Mouse (Mus musculus) induced T-regulatory cell, adult 2 months (primary cell): Measurements from ENCODE around the gene Tnnt3.
A peak's percentile ranks its signal among the peaks of the same experiment; 100 is the strongest.

Source experiments
- DNase-seq: peaks from one replicate; pipeline ENCODE4 v3.0.0-alpha.2; 2012; ENCODE audit warnings: low read depth

Tnnt3 gene

GRCm38 (mm10) chr7:142507453-142507852 is 8.8 kb downstream of the Tnnt3 start:
- DNase-seq, result no peak

- no peak for DNase-seq
Measured at GRCm38 (mm10) chr7:142509518-142509917, 10.9 kb downstream of the Tnnt3 start.

GRCm38 (mm10) chr7:142510021-142510777 is 11.6 kb downstream of the Tnnt3 start:
- DNase-seq, result no peak

- DNase-seq, result no peak
Measured at GRCm38 (mm10) chr7:142514048-142514447, 15.4 kb downstream of the Tnnt3 start.

DNA sequence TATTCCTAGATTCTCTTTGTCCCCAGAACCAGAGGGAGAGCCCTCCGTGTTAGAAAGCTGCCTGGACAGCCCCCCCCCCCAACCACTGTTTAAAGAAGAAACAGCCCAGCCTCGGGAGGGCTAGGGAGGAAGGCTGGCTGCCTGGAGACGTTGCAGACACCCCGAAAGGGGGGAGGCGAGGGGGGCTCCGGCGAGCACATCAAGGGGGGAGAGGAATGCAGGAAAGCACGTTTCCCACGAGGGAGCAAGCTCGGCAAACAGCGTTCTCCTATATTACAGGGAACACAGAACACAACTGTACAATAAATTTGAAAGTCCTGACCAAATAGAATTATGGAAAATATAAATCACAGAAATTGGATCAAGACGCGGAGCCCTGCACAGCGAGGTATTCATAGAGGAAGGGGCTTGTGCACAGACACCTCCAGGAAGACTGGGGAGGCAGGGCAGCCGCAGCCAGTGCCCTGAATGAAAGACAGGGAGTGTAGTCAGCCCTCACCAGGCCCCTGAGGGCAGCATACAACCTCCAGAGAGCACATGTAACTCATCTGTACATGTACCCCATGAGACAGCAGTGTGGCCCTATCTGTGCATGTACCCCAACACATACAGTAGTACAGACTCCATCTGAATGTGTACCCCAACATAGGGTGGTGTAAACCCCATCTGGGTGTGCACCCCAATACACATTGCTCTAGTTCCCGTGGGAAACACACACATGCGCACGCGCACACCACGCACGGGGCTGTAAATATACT is 17.8 kb downstream of the Tnnt3 start:
- DNase-seq, result no peak

- no peak for DNase-seq
Measured at GRCm38 (mm10) chr7:142517531-142517930, 18.9 kb downstream of the Tnnt3 start.

DNA sequence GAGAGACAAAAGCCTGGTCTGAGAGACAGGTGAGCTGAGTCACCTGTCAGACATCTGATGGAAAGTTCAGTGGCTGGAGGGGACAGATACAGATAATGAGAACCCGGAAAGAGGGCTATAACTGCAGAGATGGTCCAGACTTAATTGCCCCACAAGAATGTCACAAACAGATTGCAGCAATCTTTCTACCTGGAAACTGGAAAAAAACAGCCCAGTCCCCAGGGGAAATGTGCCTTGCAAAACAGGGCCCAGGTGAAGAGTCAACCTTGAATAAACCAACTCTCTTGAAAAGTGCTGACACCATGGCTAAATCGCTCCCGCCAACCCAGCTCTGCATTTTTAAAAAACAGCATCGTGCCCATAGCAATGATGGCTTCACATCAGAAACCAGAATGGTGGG is 21.7 kb downstream of the Tnnt3 start:
- DNase-seq, result no peak

- DNase-seq, result no peak
Measured at GRCm38 (mm10) chr7:142522352-142522751, 23.7 kb downstream of the Tnnt3 start.

- DNase-seq, result no peak
Measured at GRCm38 (mm10) chr7:142523200-142523990, 24.8 kb downstream of the Tnnt3 start.

DNA sequence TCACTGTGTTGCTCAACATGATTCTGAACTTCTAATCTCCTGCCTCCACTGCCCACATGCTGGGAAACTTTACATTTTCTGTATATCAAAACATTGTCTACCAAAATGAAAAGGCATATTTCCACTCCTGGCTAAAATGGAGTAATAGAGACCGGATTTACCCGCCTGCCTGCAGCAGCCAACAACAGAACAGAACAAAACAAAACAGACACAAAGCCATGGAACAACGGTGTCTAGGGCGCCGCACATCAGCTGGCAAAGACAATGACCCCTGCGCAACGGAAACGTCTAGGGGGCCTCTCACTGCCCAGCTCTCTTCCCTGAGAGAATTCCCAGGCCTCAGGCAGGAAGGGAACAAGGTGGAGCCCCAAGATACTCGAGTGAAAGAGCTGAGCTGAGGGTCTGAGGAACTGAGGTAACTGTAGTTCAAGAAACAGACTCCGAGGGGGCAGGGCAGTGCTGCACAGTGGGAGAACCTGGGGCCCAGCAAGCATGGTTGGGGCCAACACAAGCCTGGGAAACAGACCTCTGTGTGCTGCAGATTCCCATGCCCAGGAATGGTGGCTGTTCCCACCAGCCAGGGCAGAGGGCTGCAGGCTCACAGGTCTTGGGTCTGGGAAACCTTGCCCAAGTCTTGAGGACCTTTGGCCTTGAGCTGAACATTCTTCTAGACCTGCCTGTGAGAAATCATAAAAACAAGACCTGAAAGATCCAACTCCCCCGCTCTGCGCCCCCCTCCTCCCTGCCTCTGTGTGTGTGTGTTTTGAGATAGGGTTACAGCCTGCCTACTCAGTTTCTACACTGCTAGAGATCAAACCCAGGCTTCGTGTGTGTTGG is 26.9 kb downstream of the Tnnt3 start:
- DNase-seq, result no peak

DNA sequence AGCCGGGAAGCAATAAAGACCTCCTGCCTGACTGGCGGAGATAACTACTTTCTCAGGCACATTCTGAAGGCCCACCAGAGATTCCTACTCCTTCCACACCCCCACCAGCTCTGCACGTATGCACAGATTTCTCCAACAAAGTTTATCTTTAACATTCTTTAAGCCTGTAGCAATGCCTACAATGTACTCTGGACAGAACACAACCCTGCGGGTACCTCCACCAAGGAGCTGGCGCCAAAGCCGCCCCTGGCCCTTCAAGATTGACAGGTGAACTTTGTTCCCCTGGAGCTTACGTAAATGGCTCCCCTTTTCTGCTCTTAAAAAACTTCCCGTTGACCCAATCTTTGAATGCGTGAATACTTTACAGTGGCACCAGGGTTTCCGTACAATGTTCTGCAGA is 30.7 kb downstream of the Tnnt3 start:
- DNase-seq, result no peak

DNA sequence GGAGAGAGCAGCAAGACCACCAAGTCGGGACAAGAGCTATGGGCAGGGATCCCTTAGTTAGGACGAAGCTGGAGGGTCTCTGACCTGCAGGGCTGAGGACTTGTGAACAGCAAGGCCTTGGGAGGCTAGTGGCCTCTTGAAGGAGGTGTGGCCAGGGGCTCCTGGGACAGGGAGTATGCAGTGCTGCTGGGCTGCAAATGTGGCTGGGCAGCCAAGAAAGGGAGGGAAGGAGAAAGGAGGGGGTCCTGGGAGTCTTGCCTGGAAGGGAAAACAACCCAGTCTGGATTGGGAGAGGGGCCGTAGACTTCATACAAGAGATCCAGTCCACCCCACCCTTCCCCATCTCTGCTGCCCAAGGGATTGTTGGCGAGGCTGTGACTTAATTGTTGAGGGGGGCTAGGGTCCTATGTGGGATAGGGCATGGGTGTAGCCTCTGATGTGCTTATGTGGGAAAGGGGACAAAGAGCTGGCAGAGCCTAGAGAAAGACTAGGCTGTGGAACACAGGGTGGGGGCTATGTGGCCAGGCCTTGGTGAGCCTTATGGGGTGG is 33.4 kb downstream of the Tnnt3 start:
- peak; percentile 17 for DNase-seq

DNA sequence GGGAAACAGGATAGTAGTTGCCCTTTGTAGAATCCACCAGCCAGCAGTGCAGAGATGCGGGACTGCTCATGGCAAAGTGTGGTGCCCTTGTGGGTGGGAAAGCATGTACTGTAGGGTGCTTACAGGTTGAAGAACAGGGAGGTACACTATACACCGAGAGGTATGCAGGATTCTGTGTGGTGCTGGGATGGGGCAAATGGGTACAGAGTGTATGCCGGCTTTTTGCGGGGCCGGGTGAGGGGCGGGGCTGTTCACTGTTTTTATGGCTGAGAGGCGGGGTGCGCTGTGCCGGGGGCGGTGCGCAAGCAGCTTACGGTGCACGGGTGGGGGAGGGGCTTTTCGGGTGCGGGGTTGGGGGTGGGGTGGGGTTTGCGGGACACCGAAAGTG is 34.0 kb downstream of the Tnnt3 start, which contains the start of gene Mrpl23:
Gene Mrpl23 (plus strand): TSS at position 16 of the 388 bp plus-strand sequence.
- DNase-seq, result no peak

DNA sequence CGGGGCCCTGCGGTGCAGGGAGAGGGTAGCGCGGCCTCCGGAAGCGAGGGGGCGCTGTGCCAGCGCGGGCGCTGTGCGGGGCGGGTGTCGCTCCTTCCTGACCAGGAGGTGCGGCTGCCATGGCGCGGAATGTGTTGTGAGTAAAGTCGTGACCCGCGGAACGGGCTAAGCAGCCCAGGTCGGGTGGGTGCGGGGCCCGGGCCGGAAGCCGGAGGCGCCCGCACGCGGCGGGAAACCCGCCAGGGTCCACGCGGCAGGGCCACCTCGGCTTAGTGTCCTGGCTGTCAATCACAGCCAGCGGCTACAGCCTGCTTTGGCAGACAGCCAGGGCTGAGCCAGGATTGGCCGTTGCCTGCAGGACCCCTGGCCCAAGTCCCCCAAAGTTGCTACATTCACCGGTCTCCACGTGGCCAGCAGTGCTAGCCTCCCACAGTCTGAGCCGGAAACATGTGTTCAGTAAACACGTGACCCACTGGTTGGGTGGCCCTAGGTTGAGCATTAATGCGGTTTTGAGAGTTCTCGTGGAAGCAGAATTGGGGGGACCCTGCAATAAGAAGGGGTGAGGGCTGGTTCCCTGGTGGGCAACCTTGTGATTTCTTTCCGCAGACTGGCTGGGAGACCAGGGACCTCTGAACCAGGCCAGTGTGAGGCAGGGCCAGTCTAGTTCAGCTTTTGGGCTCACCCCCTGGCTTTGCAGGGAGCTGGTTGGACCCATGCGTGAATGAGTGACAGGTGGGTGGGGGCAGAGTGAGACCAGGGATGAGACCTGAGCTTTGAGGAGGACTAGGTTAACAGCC is 34.6 kb downstream of the Tnnt3 start:
- DNase-seq, result peak; percentile 91

DNA sequence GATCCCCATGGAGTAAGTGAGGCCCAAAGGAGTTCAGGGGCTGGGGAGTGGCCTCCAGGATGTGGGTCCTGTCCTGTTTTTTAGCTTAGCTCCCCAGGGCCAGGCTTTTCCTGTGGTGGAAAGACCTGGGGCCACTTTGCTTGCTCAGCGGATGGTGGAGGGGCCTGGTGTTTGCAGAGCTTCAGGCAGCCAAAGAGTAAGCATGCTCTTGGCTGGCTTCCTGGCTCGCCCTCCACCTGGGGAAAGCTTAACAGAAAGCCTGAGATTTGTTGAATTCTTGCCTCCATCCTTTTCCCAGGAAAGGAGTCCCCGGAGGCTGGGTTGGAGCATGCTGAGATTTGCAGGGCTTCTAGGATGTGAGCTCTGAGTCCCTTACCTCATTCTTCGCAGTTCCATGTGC is 36.5 kb downstream of the Tnnt3 start:
- no peak for DNase-seq

- no peak for DNase-seq
Measured at GRCm38 (mm10) chr7:142535832-142536231, 37.2 kb downstream of the Tnnt3 start.

GRCm38 (mm10) chr7:142537181-142537580 is 38.5 kb downstream of the Tnnt3 start:
- no peak for DNase-seq

- DNase-seq, result peak; percentile 77
Measured at GRCm38 (mm10) chr7:142537879-142538278, 39.2 kb downstream of the Tnnt3 start.

DNA sequence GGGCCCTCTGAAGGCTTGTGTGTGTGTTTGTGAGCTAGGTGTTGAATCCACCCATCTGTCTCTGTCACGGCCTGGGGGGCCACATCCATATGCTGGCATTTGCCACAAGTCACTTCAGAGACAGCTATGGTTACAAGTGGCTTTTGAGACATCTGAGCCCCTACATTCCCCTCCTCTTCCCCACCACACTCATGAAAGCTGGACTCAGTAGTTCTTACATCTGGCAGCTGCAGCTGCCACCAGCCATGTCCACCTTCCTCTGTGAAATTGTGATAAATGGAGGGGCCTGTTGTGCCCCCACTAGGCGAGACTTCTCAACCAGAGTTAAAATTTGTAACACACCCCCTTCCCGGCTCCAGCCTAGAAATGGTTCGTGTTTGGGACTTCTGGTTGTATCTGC is 39.7 kb downstream of the Tnnt3 start:
- DNase-seq, result no peak

DNA sequence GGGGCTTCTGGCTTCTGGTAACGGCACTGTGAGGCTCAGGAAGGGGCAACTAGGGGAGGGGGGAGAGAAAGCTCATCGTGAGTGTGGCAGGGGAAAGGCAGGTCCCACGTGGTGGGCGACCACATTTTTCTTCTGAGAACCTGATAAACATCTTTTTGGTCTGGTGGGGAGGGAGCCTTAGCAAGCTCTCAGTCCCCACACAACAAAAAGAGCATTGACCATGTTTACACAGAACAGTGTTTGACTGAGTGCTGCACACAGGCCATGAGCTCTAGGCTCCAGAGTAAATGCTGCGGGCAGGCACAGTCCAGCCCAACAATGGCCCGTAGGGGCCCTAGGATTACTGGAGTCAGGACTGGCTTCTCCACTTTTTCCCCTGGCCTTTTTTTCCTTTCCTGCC is 40.1 kb downstream of the Tnnt3 start:
- DNase-seq, result no peak

DNA sequence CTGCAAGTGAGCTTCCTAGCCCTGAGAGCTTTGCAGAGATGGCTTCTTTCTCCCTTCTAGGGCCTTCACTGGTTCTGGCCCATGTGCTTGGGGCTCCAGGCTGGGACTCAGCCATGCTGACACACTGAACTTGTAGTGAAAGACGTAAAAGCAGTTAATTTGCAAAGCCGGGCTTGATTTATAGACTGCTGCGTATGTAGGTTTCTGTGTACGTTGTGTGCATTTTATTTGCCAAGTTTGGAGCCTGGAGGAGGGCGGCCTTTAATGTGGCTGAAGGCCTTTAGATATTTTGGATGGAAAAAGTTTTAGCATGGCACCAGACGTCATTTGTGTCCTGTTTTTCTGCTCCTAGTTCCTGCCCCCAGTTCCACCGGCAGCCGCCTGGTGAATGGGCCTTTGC is 41.2 kb downstream of the Tnnt3 start:
- no peak for DNase-seq
